Mouse (Mus musculus): Measurements from ENCODE around the gene Fdxr.

DNA sequence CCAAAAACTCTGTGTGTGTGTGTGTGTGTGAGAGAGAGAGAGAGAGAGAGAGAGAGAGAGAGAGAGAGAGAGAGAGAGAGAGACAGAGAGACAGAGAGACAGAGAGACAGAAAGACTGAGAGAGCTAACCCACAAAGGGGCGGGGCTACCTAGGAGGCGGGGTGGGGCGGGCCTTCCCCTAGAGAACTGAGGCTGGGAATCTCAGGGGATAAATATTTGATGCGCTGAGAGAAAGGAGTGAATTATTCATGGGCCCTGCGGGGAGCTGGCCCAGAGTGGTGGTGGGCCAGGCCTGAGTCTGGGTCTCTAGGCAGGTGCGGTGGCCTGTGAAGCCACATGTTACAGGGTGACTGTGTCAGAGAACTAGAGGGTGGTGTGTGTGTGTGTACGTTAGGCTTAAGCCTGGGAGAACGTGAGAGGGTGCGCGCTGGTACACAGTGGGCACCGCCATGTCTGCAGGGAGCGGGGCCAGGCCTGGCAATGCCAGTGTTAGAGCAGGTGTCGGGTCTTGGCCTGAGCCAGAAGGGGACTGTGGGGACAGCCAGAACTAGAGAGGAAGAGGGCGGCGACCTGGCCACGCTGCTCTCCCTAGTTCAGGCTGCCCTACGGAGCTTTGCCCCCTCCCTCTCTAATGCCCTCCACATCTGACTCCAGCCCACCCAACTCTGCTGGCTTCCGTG, 43.0 kb upstream of the Fdxr start:
- TF ChIP-seq EP300 (IDR thresholded peaks at IDR 0.05) (no peak), CTCF (IDR thresholded peaks at IDR 0.05) (no peak)
